In genomic region chr16:30066184-30066851, GRCm38 (mm10) we compare ENCODE assay signal across 8 mouse cellular contexts. TPM values are rescaled to one million over a fixed set of nuclear protein-coding genes. Genes with fewer than 3 reads are reported as not detected.
DNase-seq lines count a peak whose midpoint lies in the region; ATAC-seq lines count a peak whose summit lies in the region.

No protein-coding gene starts in this region.

- ATAC-seq in CD4-positive, CD25-positive, alpha-beta regulatory T cell, adult 4 months = no peak
- peak; percentile 19 to 22; a peak in 3 of 4 replicates for ATAC-seq in hematopoietic stem cell, adult 5-6 weeks (replicated peaks in 1 of 2; ENCODE audit: insufficient read depth in 1 of 2, low FRiP score in 2 of 2, low TSS enrichment in 1 of 2, low read depth in 1 of 2, poor library complexity in 2 of 2, severe bottlenecking in 2 of 2)
- ATAC-seq in megakaryocyte progenitor cell, adult 5-6 weeks (replicated peaks; ENCODE audit: poor library complexity) = peak; percentile 1; the same call in 1 of the 2 replicates

- peak; percentile 38 for DNase-seq in CD4-positive, CD25-positive, alpha-beta regulatory T cell, adult 2 months (ENCODE audit: low read depth, low spot score)
- DNase-seq in cerebellum, adult 9-11 months = peak; percentile 60
- peak; percentile 49 to 57 for DNase-seq in frontal cortex, postnatal 14 days (ENCODE audit: low spot score in 2 of 2)
- DNase-seq in layer of hippocampus, postnatal 25 days (ENCODE audit: extremely low spot score in 1 of 2, low spot score in 1 of 2) = peak; percentile 21 to 42
- DNase-seq in right cerebral cortex, postnatal 4 days = peak; percentile 40

RNA-seq across cellular contexts. Expression of gene Hes1, which starts 2.1 kb away (rescaled TPM):
- polyA plus RNA-seq in CD4-positive, CD25-positive, alpha-beta regulatory T cell, adult 4 months (2017; shearing (Covaris generic)) = under 1 TPM in 1 of 2 experiments, not detected in 1; 0.22 TPM
- 14.6 and 37.9 TPM in 2 replicates for total RNA-seq in hematopoietic stem cell, adult 5-6 weeks (2017)
- 10 to 100 TPM; 18.0 to 24.2 TPM for total RNA-seq in layer of hippocampus, postnatal 25 days (2021)
- 0.24 and 0.47 TPM in 2 replicates for total RNA-seq in megakaryocyte progenitor cell, adult 5-6 weeks (2015)
- 0.41 and 6.0 TPM in 2 replicates for total RNA-seq in megakaryocyte progenitor cell, adult 5-6 weeks (2017)
